Mouse (Mus musculus) cerebellum, postnatal 10 days (tissue): ENCODE measurements around the gene Eif3l.

Source experiments
- DNase-seq, 2 experiments: peaks; one replicate each; pipeline ENCODE4 v3.0.0; 2021; ENCODE audit warnings: mixed read lengths in 2 of 2

Gene Eif3l

GRCm38 (mm10) chr15:79093083-79093839, 18.3 kb downstream of the Eif3l start:
- DNase-seq = peak; percentile 47 to 50

DNA sequence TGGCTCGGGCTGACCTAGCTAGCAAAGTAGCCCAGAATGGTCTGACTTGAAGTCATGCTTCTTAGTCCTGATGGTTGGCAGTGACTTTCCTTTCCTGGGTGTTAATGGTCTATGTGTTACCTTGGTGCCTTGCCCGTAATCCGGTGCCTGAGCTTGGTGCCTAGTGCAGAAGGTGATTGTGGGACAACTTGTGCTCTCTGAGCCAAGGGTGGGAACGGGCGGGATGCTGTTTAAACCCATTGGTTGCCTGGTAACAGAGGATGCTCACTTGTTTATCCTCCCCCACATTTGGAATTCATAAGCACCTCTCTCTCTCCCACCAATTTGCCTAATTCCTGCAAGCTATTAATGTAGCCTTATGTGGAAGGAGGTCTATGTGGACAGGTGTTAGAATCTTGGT, 20.5 kb downstream of the Eif3l start:
- DNase-seq = no peak

GRCm38 (mm10) chr15:79096556-79096955, 21.6 kb downstream of the Eif3l start:
- no peak for DNase-seq

- no peak for DNase-seq
Measured at GRCm38 (mm10) chr15:79097135-79097534, 22.2 kb downstream of the Eif3l start.

DNA sequence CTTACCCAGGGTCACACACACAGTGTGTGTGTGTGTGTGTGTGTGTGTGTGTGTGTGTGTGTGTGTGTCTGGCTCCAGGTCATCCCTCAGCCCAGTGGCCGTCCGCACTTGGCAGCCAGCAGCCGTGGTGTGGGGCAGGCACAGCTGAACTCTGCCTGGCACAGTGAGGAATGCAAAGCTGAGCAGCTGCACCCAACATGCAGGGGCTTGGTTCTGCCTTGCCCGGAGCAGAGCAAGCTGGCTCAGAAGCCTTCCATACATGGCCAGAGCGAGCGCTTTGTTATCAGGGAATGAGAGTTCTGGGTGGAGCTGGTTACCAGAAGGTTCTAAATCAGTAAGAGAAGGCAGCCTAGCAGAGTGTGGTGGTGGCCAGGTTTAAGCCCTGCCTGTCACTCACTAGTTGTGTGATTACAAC, 22.6 kb downstream of the Eif3l start:
- peak; percentile 74 to 83 for DNase-seq

DNA sequence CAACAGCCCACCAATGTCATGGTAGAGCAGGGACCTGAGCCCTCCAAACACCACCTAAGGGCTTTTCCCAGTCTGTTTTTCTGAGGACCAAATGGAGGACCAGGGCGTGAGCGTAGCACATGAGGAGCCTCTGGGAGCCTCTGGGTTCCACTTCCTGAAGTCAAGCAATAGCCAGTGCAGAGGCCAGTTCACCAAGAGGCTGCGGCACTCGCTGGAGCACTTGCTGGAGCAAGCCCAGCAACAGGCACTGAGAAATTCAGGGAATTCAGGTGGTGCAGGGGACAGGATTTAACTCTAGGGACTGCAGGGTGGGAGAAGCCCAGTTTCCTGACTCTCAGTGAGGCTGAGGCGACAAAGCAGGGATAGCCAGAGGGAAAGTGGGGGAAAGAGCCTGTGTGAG, 23.2 kb downstream of the Eif3l start:
- DNase-seq = no peak

DNA sequence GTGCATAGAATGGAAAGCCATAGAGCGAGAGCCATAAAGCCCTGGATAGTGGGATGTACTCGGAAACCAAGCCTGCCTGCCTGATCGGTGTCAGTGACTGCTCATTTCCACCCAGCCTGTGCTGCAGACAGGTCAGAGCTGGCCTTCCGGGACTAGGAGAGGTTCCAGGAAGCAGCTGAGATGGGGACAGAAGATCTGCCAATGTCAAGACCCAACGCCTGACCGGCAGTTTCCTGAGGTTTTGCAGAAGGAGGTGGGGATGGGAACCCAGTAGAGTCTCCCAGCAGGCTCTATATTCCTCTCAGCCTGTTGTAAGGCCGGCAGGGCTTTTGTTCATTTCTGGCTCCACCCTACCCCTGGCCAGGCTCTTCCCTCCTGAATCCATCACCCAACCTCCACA, 23.9 kb downstream of the Eif3l start:
- no peak for DNase-seq

DNA sequence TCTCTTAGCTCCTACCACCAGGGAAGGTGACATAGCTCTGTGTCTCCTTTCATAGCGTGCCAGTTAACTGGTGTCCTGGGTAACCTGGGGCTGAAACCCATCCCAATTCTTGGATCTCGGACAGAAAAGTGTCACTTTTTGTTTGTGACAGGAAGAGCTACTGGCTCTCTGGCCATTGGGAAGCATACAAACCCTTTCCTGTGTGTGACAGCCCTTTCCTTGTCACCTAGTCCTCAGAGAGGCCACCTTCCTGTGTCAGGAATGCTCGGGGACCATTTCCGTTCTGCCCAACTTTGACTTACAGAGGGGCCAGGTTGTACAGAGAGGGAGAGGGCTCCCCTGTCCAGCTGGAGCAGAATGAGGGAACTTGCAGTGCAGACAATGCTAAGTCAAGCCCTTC, 24.5 kb downstream of the Eif3l start:
- no peak for DNase-seq

- no peak for DNase-seq
Measured at GRCm38 (mm10) chr15:79100391-79100790, 25.4 kb downstream of the Eif3l start.

GRCm38 (mm10) chr15:79101531-79101930, 26.6 kb downstream of the Eif3l start:
- no peak for DNase-seq

GRCm38 (mm10) chr15:79103264-79103663, 28.3 kb downstream of the Eif3l start:
- DNase-seq = no peak

DNA sequence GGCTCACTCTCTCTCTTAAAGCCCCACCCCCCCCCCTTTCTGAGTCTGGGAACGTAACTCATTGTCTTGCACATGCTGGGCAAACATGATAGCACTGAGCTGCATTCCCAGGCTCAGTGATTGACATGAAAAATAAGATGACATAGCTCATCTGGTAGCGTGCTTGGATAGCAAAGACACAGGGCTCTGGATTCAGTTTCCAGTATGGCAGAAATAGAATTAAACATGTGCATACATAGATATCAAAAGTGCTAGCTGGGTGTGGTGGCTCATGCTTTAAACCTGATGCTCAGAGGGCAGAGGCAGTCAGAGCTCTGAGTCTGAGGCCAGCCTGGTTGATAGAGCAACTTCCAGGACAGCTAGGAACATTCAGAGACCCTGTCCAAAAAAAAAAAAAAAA, 30.8 kb downstream of the Eif3l start:
- no peak for DNase-seq

GRCm38 (mm10) chr15:79107966-79108365, 33.0 kb downstream of the Eif3l start:
- no peak for DNase-seq

DNA sequence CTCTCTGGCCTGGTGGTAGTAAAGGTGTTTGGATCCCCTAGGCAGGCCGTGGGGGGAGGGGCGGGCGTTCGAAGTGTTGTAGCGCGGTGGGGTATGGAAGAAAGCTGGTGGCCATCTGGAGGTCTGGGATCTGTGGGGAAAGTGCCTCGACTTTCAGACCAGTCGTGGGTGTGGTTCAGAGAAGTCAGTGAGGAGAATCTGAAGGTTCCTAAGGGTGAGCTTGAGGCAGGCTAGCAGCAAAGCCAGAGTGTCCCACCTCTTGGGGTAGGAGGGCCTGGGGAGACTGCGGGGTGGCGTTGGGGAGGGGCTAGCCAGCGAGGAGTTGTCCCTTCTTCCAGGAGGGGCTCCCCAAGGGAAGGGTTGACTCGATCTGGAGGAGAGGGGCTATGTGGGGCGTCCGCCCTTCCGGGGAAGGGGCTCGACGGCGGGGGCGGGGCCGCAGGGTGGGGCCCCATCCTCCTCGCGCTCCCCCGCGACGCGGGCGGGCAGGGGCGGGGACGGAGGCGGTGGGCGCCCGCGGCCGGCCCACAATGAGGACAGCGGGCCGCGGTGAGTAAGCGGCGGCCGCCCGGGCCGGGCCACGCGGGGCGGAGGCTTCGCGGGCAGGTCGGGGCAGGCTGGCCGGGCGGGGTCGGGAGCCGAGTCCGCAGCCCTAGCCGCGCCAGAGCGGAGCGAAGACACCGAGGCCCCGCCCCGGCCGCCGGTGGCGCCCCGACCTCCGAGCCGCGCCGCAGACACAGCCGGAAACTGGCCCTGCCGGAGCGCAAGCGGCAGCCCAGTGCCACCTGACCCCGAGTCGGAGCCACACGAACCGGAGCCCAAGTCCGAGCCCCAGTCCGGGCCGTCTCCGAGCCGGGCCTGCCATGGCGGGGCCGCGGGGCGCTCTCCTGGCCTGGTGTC, 33.7 kb downstream of the Eif3l start, which contains the start of gene Micall1:
Gene Micall1, plus strand, starts transcription at position 478 of the 900 bp plus-strand sequence.
- DNase-seq = peak; percentile 85 to 86

GRCm38 (mm10) chr15:79109321-79109934, 34.4 kb downstream of the Eif3l start:
- peak in 1 of 2 experiments; percentile 64 for DNase-seq

DNA sequence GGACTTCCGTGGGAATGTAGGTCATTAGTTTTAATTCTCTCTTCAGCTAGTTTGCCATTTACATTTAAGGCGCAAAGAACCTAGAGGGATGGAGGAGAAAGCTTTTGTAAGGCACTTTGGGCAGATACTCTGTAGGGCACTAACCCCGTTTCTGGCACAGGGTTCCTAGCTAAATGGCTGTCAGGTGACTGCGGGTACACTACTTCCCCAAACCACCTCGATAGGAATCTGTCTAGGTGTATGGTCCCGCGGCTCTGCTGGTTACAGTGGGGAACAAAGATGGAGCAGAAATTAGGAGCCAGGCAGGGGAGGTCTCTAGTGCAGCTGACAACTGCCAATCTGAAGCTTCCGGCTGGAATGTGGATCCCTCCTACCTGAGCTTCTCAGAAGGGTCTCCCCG, 35.1 kb downstream of the Eif3l start:
- DNase-seq = no peak

DNA sequence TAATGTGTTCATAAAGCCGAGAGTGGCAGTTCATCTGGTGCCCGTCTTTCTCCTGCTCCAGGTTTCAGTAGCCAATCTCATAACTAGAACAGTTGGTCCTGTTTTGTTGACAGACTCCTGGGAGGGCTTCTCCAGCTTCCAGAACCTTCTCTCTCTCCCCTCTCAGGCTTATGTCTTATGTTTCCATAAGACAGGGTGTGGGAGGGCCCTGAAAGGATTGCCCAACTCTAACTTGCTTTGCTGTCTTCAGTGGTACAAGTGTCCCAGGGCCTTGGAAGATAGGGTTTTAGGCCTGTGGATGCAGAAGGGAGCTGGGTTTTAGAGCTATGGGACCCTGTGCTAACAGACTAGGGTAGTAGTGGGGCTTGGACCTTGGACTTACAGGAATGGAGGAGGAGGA, 35.5 kb downstream of the Eif3l start:
- DNase-seq = no peak

- DNase-seq = no peak
Measured at GRCm38 (mm10) chr15:79111774-79112173, 36.8 kb downstream of the Eif3l start.

- DNase-seq = no peak
Measured at GRCm38 (mm10) chr15:79115276-79115675, 40.3 kb downstream of the Eif3l start.

GRCm38 (mm10) chr15:79119491-79119890, 44.5 kb downstream of the Eif3l start:
- DNase-seq = no peak

DNA sequence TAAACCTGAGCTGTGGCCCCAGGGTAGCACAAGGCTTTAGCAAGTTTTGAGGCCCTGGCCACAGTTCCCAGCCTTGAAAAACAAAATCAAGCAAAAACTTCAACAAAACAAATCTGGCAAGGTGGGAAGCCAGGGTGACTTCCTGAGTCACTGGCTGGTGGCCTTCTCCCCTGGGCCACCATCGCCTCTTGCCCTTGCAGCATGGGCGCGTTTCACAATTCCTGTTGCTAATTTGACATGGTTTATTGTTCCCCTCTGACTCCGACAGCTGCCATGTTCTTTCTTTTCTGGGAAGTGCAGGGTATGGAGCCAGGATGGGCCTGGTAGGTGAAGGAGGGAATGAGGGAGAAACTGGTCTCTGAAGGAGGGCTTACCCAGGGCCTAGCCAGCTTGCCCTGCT, 47.1 kb downstream of the Eif3l start:
- no peak for DNase-seq

- no peak for DNase-seq
Measured at GRCm38 (mm10) chr15:79122546-79122945, 47.6 kb downstream of the Eif3l start.

DNA sequence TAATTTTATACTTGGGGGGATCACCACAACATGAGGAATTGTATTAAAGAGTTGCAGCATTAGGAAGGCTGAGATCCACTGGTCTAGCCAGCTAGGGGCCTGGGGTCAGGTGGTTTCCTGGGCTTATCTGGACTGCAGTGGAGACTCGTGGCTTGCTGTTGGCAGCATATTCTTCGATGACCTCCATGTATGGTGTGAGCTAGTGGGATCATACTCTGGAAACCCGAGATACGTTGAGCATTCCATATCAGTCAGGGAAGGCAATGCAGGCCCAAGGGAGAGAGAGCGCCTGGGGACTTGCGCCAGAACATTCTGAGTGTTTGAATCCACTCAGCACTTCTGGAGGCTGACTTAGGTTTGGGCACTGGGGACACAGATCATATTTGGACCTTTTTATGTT, 48.8 kb downstream of the Eif3l start:
- no peak for DNase-seq
